Mouse (Mus musculus) brain, embryonic 14.5 days (tissue): ENCODE results near the gene Borcs8.

Source experiments
- CTCF ChIP-seq: fragments of 200-500 bp; IDR thresholded peaks from 2 replicates; pipeline ENCODE4 v1.5.1; 2012; ENCODE audit warnings: inconsistent platforms, mild to moderate bottlenecking, moderate library complexity, borderline replicate concordance; ENCODE audit not compliant: insufficient read depth, insufficient read length; ENCODE audit errors: extremely low read depth
- POLR2A ChIP-seq: fragments of 200-500 bp; IDR thresholded peaks from 2 replicates; pipeline ENCODE4 v1.6.1; 2012; ENCODE audit warnings: mild to moderate bottlenecking, inconsistent platforms, borderline replicate concordance; ENCODE audit not compliant: poor library complexity, insufficient read depth, insufficient read length, severe bottlenecking; ENCODE audit errors: extremely low read depth

GRCm38 (mm10) chr8:70130066-70130465, 9.2 kb upstream of the Borcs8 start:
- TF ChIP-seq CTCF = no peak
- no peak for TF ChIP-seq POLR2A
